Mouse (Mus musculus) cerebellum, adult (tissue): Measurements from ENCODE around the gene Rai14.
A peak's percentile ranks its signal among the peaks of the same experiment; 100 is the strongest.

ENCODE experiments used
- ATAC-seq: cut with Nextera tagmentation; 2 replicates; pipeline ENCODE4 v1.9.2; 2017; ENCODE audit warnings: mild to moderate bottlenecking, moderate library complexity, mixed read lengths; ENCODE audit not compliant: insufficient number of reproducible peaks, low FRiP score, low TSS enrichment

Gene Rai14

DNA sequence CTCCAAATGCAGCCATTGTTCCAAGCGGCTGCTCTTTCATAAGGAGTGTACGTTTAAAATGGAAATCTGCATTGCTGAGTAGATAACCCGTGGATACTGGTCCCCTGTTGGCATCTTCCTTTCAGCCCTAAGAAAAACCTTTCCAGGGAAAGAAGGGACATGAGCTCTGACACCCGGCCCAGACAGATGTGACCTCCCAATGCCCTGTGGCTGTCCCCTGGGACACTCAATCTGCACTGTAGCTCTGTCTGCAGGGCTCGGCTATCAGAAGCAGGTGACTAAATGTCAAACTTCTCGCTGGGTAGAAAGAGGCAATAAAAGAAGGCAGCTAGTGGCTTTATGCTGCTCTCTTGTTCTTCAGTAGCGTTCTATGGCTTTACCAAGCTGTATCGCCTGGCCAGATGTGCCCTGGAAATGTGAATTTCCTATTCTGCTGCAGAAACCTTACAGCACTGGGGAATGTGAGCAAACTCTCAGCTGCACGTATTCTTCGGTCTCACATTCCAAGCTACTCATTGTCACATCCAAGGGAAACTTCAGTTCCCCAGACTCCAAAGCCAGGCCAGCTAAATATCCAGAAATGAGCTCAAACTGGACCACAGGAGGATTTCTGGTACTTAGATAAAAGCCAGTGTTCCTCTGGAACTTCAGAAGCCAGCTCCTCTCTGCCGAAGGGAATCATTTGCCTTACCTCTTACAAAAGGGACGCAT lies 8.4 kb upstream of the Rai14 start:
- ATAC-seq: no peak

DNA sequence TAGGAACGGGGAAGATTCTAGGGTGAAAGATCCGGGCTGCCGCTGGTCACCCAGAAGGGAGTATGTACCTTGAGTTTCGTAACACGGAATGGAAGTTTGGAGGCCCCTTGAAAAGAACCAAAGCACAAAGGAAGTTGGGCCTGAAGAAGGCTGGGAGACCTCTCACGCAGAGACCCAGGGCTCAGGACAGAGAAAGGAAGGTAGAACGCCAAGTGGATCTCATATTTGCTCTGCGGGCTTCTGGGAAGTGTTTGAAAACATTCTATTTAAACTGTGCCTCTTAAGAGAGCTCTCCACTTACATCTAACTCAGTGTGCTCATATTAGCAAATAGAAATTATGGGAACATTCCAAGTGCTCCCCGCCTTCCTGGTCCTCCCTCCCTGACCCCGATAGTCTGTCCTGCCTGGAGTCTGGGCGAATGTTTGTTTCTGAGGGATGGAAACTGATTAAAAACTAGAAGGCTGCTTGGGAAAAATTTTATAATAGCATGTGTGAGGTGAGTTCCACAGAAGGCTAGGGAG lies 6.9 kb upstream of the Rai14 start:
- ATAC-seq: no peak

DNA sequence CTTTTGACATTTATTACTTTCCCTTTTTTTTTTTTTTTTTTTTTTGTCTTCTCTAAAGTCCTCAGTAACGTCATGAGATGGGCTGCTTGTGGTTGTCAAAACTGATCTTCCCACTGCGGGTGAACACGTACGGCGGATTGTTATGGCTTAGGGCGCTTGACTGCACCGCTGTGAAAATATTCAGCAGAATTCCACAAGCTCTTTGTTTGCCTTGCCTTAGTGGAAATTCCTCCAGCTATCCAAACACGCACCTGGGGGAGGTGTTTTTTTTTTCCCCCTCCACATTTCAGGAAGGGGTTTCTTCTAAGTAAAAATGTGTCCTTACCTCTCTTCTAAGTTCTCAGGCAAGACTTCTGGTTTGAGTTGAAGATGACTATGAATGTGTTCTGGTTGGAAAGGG lies 6.2 kb upstream of the Rai14 start:
- ATAC-seq: no peak

DNA sequence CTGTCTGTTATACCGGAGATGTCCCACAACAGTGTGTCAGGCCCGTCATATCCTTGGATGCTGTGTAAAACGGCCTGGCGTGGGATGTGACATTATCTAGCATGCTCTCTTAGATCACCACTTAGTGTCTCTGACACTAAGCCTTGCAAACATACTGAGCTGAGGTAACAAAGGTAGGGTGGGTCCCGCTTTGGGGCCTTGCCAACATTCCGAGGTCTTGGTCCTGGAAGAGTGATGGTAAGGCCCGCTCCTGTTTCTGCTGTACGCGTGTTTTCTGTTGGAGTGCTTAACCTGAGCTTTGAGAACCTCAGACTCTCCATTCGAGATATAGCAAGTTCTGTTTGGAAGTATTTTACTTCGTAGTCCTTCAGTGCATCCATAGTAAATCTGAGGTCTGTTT lies 5.8 kb upstream of the Rai14 start:
- ATAC-seq: no peak

DNA sequence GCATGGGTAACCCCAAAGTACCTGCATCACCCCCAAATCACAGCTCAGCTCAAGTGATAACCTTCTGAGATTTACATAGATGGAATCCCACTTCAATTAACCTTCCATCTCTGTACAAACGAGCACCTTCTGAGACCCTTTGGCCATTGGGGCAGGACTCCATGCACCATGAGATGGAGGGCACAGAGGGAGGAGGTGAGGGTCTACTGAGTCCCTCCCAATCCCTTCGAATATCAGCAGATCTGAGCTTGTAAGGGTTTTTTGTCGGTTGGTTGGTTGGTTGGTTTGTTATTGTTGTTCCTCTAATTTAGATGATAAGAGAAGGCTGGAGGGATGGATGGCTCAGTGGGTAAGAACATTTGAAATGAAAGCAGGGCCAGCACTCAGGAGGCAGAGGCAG lies 5.1 kb upstream of the Rai14 start:
- no peak for ATAC-seq

DNA sequence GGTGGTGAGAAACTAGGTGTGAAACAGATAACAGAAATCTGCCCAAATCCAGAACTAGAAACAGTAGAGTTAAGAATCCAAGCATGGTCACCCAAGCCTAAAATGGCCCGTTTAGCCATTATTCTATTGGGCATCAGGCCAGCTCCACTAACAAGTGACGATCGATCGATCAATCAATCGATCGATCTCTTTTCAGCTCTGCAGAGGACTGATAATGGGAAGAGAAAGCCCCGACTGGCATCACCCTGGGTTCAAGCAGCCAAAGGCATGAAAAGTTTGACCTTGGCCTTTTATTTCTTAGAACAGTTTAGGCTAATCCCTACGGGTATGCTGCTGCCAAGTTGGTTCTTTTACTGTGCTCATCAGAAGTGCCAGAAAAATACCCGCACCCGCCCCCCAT lies 4.3 kb upstream of the Rai14 start:
- ATAC-seq: no peak

DNA sequence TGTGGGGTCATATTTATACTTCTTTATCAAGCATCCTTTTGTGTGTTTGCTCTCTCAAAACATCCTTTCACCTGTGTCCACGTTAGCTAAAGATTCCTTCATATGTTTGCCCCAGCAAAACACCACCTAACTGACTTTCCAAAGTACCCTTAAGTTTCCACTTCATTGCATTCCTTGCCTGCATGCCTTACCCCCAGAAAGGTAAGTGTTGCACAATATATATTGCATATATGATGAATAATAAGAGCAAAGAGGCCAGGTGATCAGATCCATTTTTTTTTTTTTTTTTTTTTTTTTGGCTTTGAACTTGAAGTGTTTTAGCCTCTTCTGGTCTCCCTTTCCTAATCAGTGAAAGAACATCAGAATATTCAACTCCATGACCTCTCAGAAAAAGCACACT lies 2.9 kb upstream of the Rai14 start:
- ATAC-seq: no peak

DNA sequence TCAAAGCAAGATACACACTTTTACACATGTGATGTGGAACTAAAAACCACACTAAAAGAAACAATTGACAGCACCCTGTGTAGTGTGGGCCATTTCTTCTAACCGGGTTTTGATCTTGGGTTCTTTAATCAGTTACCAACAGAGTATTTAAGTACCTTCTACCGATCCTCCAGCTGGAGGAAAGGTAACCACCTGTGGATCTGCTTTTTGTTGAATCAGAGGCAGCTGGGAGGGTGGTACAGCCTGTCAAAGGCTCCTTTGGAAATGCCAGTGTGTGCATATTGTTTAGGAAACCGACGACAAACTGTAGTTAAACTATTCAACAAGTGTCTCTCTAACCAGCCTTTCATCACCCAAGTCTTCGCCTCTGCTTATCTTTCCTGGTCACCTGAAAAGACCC lies 1.5 kb upstream of the Rai14 start:
- no peak for ATAC-seq

DNA sequence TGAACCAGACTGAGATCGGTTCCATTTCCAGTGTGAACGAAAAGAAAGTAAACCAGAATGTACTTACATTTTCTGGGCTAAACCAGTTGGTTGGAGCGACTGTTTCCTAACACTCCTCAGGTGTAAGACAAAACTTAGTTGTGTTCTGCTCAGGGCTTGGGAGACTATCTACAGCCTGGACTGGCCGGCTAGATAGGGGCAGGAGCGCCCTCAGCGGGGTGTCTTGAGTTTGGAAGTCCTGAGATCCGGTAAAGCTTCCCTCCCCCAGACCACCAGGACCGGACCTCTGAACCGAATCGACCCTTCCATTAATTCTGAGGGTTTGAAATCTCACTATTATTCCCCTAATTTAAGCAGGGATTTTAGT lies 698 bp upstream of the Rai14 start:
- ATAC-seq: 0 out of 2 replicates have a peak, but pooled peaks have one; percentile 10

DNA sequence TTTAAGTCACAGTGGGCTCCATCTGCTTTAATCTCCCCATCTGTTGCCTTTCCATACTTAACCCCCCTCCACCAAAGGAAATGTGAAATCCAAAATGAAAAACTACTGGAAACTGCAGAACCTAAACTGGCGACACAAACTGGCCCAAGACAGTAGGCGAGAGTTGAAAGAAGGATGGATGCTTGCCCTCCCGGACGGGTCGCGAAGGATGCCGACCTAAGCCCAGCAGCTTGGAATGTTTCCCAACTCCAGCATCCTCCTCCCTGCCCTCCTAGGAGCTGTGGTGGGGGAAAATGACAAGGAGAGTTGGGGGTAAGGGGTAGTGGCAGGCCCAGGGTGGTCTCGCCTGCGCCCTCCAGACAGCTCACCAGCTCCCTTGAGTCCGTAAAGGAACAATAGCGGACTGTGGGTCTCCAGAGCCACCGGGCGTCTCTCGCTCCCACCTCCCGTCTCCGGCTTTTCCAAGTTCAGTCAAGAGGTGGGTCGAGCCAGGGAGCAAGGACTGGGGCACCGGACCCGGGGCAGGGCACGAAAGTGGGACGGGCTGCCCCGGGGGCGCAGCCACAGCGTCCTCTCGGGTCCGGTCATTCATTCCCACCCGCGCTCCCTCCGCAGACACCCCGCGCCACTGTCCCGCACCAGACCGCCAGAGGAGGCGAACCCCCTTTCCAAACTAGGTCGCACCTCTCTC lies 653 bp downstream of the Rai14 start:
- ATAC-seq: peak; percentile 23; the same call in 1 of the 2 replicates

DNA sequence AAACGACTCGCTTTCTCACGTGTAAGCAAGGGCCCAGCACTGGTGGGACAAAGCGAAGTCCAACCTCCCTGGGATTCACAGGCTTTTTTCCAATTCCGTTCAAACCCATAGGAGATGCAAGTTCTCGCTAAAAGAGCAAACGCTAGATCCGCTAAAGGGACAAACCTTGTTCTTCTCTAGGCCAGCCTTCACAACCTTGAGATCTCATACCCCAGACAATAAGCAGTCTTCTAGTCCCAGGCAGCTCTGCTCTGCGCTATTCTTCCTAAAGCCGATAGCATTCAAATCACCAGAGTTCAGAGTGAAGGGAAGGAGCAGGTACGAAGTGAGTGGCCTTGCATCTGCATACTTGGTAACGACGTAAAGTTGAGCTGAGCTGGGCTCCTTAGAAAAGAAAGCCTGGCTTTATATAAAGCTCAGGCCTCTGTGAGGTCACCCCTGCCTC lies 1.2 kb downstream of the Rai14 start:
- no peak for ATAC-seq

DNA sequence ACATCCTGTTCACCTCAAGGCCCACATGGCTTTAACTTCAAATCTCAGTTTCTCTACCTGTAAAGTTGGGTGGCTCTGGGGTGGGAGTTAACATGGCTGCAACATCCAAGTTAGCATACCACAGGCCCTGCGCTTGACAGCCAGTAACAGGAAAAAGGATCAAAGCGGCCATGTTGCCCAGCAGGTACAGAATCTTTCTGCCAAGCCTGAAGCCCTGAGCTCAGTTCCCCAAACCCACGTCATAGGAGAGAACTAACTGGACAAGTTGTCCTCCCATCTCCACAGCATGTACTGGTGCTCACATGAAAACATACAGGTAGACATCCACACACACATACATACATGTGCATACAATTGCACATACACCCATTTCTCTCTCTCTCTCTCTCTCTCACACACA lies 2.1 kb downstream of the Rai14 start:
- ATAC-seq: no peak

DNA sequence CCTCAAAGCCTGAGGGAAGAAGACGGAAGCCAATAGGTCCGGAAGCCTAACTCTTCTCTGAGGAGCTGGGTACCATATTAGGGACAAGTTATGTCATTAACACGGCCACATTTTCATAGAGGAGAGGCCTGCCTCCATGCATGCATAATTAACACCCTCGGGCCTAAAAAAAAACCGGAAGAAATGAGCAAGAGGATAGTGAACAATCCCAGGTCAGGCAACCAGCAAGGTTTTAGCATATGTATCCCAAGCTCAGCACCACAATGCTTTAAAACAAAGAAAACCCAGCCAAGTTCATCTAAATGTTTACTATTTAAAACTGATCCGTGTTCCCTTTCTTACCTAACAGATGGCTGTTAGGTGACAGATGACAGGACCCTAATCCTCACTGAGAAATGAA lies 3.2 kb downstream of the Rai14 start:
- no peak for ATAC-seq

DNA sequence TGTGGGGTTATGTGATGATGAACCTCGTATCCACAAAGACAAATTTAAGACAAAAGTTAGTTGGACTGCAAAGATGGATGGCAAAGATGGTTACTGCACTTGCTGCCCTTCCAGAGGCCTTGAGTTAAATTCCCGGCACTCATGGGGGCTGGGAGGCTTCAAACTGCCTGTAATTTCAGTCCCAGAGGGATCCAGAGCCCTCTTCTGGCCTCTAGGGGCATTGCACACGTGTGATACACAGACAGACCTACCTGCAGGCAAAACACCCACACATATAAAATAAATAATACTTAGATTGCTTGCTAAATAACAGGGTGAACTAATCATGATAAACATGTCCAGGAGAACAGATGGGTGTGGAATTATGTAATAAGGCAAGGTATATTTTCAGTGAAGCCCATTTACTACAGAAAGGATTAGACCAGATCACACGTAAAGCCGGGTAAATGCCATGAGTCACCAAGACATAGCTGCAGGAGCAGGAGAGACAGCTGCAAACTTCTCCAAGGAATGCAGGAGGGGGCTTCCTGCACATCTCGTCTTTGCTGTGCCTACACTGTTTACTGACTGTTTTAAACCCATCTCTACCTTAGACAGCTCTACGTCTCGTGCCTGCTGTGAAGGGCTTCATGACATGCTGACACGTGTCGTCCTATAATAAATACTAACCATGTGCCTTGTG lies 5.7 kb downstream of the Rai14 start:
- ATAC-seq: no peak

DNA sequence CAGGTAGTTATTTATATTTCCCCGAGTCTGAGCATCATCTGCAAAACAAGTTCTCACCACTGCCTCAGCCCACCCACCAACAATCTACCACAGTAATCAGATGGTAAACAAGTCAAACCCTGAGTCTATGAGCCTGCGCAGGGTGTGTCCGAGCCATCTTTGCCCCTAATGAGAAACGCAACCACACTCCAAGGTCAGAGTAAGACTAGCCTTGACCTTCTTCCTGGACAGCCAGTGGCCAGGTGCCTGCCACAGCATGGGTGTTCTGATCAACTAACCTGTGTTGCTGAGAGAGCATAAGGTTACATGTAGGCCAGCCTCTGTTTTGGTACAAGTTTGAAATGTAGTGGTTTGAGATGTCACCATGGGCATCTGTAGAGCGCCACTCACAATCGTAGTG lies 7.3 kb downstream of the Rai14 start:
- ATAC-seq: no peak

DNA sequence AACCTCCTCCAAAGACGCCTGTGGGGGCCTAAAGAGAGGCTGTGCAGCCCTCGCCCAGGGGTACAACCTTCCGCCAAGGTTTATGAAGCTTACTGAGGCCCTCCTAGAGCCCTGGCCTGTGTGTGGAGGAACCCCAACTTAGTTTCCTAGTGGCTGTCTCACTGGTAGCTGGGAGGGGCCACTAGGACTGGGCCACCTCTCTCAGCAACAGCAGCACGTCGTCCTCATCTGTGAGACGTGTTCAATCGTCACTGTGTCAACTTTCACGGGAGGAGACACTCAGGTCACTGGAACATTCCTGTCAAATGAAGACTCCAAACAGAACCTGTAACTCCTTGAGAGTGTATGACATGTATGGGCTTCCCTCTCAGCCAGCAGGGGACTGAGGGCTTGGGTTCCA lies 8.0 kb downstream of the Rai14 start:
- no peak for ATAC-seq

DNA sequence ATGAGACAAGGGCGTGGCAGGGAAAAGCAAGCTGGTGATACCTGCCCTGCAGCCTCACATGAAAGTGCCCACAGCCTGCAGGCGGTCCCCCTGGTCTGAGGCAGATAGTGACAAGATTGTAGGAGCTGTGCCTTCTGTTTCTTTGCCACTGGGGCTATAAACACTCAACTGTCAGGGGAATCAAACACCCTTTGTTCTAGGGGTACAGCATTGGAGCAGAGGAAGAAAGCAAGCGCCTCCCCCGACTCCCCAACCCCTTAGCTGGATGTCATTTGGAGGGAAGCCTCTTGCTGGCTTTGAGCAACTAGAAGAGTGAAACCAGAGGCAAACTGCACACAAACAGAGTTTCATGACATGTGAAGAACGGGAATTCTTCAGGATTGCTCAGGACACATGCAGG lies 8.7 kb downstream of the Rai14 start:
- ATAC-seq: no peak

DNA sequence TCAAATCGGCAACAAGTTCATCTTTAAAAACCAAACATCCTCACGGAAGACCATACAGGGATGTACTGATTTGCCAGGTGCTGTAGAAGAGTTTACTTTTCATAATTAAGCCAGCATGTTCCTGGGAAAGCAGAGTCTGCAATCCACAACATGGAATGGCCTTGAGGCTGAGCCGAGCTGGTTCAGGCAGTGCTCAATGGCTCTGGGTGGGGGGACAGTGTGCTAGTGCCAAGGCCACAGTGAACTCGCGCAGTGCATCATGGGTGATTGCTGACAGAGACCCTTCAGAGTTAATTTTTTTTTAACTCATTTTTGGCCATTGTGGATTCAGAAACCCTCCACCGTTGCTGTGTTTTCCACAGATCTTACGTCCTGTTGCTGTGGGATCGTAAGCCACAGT lies 10.1 kb downstream of the Rai14 start:
- no peak for ATAC-seq

DNA sequence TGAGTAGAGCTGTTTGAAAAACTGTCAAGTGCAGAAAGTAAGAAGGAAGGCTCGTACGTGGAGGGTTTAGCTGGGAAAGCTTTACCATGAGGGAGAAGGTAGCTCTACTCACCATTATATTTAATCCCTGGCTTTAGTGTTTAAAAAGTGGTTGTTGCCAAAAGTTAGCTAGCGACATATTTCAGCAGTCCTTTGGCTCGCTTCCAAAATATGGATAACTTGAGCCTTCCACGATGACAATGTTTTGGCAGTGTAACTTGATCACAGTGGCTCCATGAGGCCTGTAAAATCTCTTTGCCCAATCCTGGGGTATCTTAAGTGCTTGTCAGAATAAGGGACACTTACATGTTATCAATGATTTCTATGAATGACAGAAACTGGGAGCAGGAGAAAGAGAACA lies 12.9 kb downstream of the Rai14 start:
- no peak for ATAC-seq

DNA sequence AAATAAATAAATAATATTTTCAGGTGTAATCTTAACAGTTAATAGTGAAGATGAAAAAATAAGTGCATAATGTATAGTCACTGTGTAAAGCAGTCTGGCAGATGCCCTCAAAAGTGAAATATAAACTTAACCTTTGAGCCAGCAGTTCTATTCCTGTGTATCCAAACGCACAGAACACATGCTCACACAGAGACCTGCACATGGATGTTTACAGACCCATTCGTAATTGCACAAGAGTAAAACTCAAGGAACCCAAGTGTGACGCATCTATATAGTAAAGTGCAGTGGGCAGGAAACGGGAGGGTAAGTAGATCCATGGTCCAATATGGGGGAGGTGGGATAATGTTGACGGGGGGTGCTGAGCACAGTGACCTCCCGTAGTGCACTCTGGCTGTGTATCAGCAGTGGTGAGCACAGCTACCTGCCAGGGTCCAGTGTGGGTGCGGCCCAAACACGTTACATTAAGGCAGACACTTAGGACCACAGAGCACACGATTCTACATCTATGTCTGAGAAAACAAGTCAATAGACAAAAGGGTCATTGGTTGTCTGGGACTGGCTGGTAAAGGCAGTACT lies 13.4 kb downstream of the Rai14 start:
- ATAC-seq: no peak
